Mouse (Mus musculus): ENCODE data around the gene Aspn. TPM values are rescaled to one million over a fixed set of nuclear protein-coding genes. Genes with fewer than 3 reads are reported as not detected.
"Not testable (repeated sequence)": the region's sequence is repeated elsewhere in the genome, so short reads cannot be mapped to it uniquely, and the experiment has no call there.

The Aspn gene
- total RNA-seq, 1 experiment from 2014 or later: not detected

DNA sequence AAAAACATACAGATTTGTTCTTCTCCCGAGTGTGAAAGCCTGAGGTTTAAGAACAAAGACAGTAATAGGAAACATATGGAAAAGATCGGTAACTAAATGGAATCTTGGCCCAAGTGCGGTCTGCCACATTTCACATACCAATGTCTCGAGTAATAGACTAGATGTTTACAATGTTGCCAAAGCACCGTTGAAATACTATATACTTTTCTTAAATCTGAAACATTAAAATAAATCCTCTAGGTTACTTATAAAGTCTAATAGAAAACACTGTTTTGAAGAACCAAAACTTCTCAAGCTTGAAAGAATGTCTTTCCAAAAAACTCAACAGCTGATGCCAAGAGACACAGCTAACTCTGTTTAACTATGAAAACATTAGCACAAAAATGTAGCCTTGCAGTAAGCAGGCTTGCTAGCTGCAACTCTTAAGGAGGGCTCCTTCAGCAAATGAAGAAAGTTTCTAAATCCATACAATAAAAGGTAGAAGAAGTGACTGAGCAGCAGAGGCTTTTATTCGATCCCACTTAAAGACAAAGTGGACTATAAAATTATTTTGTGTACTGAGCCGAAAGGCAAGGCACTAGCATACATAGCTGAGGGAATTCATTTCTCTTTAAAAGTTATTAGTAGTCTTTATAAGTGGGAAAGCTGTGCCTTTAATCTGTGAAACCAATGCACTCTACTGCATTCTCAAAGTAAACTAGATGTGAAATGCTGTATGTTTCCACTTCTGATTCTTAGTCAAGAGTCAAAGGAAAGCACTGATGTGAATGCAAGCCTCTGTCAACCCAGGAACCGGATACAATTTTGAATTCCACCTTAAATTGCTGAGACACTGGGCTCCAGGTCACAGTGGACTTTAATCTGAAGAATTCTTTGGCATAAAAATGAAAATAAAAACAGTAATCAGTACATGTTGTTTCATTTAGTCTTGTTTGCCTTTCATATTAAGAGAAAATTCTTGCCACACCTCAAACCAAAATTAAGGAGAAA, 37.6 kb downstream of the Aspn start, which contains the start of gene Omd:
Omd (plus strand) TSS at position 922 of the 990 bp plus-strand sequence.
- no peak for ATAC-seq (replicated peaks; ENCODE audit: low read depth, poor library complexity, severe bottlenecking)

GRCm38 (mm10) chr13:49583859-49584258, 39.6 kb downstream of the Aspn start:
- no peak for ATAC-seq (replicated peaks; ENCODE audit: low read depth, poor library complexity, severe bottlenecking)

GRCm38 (mm10) chr13:49584307-49585005, 40.2 kb downstream of the Aspn start:
- ATAC-seq (replicated peaks; ENCODE audit: low read depth, poor library complexity, severe bottlenecking): no peak

DNA sequence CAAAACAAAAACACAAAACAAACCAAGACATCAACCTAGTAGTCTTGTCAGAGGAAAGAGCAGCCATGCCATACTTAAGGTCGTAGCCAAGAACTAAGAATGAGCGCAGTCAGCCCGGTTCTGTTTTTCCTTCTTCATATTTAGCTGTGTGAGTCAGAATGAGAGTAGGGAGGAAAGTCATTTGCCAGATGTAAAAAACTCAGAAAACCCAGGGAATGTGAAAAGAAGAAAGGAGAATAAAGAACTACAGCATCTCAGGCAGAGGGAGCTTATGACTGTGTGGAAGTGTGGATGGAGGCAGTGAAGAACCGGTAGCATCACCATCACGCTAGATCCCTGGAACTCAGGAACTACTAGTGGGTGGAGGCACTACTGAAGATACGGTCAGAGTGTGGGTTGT, 41.8 kb downstream of the Aspn start:
- no peak for ATAC-seq (replicated peaks; ENCODE audit: low read depth, poor library complexity, severe bottlenecking)

- not testable (repeated sequence) for ATAC-seq (replicated peaks; ENCODE audit: low read depth, poor library complexity, severe bottlenecking)
These were observed 58.3 kb downstream of the Aspn start for GRCm38 (mm10) chr13:49602541-49602940.

DNA sequence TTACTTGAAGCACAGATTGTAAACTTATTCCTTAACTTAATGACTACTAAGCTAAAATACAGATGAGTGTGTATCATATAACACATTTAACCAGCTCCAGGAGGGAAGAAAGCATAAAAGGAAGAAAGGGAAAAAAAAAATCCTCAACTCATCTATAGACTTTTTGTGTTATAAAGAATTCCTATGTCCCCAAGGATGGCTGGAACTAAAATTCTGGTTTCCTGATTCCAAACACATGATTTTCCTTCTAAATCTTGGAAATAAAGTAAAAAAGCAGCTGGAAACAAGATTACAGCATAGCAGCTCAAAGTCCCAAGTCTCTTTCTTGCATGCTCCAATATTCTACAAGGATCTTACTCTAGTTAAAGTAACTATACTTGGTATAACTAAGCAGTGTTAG, 59.4 kb downstream of the Aspn start:
- no peak for ATAC-seq (replicated peaks; ENCODE audit: low read depth, poor library complexity, severe bottlenecking)

DNA sequence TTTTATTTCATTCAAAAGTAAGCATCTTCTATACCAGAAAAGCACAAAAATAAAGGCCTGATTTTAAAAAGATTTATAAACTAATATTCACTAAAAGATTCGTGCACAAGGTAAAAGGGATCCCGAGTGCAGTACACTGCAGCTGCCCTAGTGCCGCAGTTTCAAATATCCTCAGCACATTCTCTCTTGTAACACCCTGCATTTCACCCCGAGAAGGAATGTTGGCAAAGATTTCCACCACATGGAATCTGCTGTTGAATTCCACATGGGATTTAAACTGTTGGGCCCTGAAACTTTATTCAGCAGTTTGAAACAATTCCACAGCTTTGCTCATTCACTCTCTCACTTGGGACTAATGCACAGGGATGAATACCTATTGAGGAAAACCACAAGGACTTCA, 63.5 kb downstream of the Aspn start, which contains the start of gene Ogn:
Ogn (plus strand) TSS at position 333 of the 400 bp plus-strand sequence.
- no peak for ATAC-seq (replicated peaks; ENCODE audit: low read depth, poor library complexity, severe bottlenecking)

DNA sequence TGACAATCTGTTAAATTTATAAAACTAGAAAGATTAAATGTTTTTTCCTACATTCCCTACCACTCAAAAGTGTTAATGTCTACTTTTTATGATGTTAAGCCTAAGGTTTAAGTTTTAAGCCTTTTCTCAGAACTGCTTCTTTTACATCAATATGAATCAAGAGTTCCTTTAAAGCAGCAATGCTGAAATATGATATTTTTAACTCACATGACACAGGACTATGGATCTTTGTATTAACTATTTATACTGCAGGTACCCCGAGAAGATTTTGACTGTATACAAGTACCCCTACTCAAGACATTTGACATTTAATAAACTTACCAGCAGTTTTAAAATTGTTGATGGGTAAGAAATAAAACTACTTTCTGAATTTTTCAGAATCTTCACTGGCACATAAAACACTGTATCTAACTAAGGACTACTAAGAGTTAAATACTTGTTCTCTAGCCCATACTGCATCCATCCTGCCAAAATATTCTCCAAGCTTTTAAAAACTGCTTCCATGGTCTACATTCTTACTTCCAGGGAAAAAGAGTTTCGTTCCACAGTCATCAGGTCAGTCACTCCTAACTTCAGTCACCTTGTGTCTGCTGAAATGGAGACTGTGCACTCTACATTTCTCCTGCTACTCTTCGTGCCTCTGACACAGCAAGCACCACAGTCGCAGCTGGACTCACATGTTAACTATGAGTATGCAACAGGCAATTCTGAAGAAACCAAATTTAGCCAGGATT, 64.5 kb downstream of the Aspn start:
- ATAC-seq (replicated peaks; ENCODE audit: low read depth, poor library complexity, severe bottlenecking): no peak

GRCm38 (mm10) chr13:49617021-49617420, 72.8 kb downstream of the Aspn start:
- no peak for ATAC-seq (replicated peaks; ENCODE audit: low read depth, poor library complexity, severe bottlenecking)

Other genes starting within 250 kb of the Aspn start
- gene Fgd3, start 224.1 kb upstream of the Aspn start, total RNA-seq (2017): 8.8 and 11.9 TPM in 2 replicates
- gene Bicd2, start 202.9 kb upstream of the Aspn start, total RNA-seq (2017): 20.4 and 24.3 TPM in 2 replicates
- 8.4 and 11.3 TPM in 2 replicates for gene Ippk, start 123.2 kb upstream of the Aspn start, total RNA-seq (2017)
- gene Tes3-ps, start 51.1 kb upstream of the Aspn start, total RNA-seq (2017): 10.0 and 10.6 TPM in 2 replicates
- gene Ecm2, start 39.6 kb upstream of the Aspn start, total RNA-seq (2017): 0.09 and 0.10 TPM in 2 replicates
- not detected in 2 replicates for gene Omd, start 38.0 kb downstream of the Aspn start, total RNA-seq (2017)
- 0.37 and 0.39 TPM in 2 replicates for gene Ogn, start 63.6 kb downstream of the Aspn start, total RNA-seq (2017)
- 31.6 and 40.2 TPM in 2 replicates for gene Cenpp, start 108.3 kb downstream of the Aspn start, total RNA-seq (2017)
- gene Nol8, start 108.6 kb downstream of the Aspn start, total RNA-seq (2017): 55.2 and 79.7 TPM in 2 replicates
- gene Iars, start 137.7 kb downstream of the Aspn start, total RNA-seq (2017): 87.6 and 88.7 TPM in 2 replicates